Mouse (Mus musculus): ENCODE data around the gene Tm2d3. TPM values are rescaled to one million over a fixed set of nuclear protein-coding genes. Genes with fewer than 3 reads are reported as not detected.

Gene Tm2d3
- polyA plus RNA-seq, 1 experiment from 2014 or later: 86.9 TPM

GRCm38 (mm10) chr7:65737286-65738040 lies 46.5 kb downstream of the Tm2d3 start:
- H3K36me3 ChIP-seq (ENCODE audit: control insufficient read depth, insufficient read depth): no peaks in the 10 kb centered on the region
- 83% methylated on average over 12 of the region's 12 CpGs for WGBS
- no peak overlapping the region for H3K9ac ChIP-seq (replicated peaks; ENCODE audit: low read depth, low read length)
- no peak for ATAC-seq
- no peaks in the 10 kb centered on the region for H3K4me1 ChIP-seq (replicated peaks; ENCODE audit: control insufficient read depth, insufficient read depth, low read length)
- no peaks in the 10 kb centered on the region for H3K27me3 ChIP-seq (replicated peaks; ENCODE audit: control insufficient read depth, insufficient read depth, low read length)
- no peak overlapping the region for H3K4me3 ChIP-seq (replicated peaks; ENCODE audit: low read length)
- H3K9me3 ChIP-seq (ENCODE audit: control insufficient read depth, low read length): no peaks in the 10 kb centered on the region
- H3K4me2 ChIP-seq (ENCODE audit: low read length): no peak overlapping the region
- no peak overlapping the region for H3K27ac ChIP-seq (ENCODE audit: low read length)

GRCm38 (mm10) chr7:65742857-65743256 lies 51.9 kb downstream of the Tm2d3 start:
- no peaks in the 10 kb centered on the region for H3K9me3 ChIP-seq (ENCODE audit: control insufficient read depth, low read length)
- H3K27me3 ChIP-seq (replicated peaks; ENCODE audit: control insufficient read depth, insufficient read depth, low read length): no peaks in the 10 kb centered on the region
- no peak overlapping the region for H3K9ac ChIP-seq (replicated peaks; ENCODE audit: low read depth, low read length)
- H3K4me1 ChIP-seq (replicated peaks; ENCODE audit: control insufficient read depth, insufficient read depth, low read length): no peaks in the 10 kb centered on the region
- no peak overlapping the region for H3K27ac ChIP-seq (ENCODE audit: low read length)
- no peak overlapping the region for H3K4me2 ChIP-seq (ENCODE audit: low read length)
- ATAC-seq: no peak
- WGBS: 92% methylated on average over 8 of the region's 8 CpGs
- no peak overlapping the region for H3K4me3 ChIP-seq (replicated peaks; ENCODE audit: low read length)
- no peaks in the 10 kb centered on the region for H3K36me3 ChIP-seq (ENCODE audit: control insufficient read depth, insufficient read depth)

- Histone ChIP-seq H3K4me2 (ENCODE audit: low read length) (no peak overlapping the region), H3K9me3 (ENCODE audit: control insufficient read depth, low read length) (no peaks in the 10 kb centered on the region), H3K27me3 (replicated peaks; ENCODE audit: control insufficient read depth, insufficient read depth, low read length) (no peaks in the 10 kb centered on the region), H3K27ac (ENCODE audit: low read length) (no peak overlapping the region), H3K36me3 (ENCODE audit: control insufficient read depth, insufficient read depth) (no peaks in the 10 kb centered on the region), H3K4me3 (replicated peaks; ENCODE audit: low read length) (no peak overlapping the region), H3K9ac (replicated peaks; ENCODE audit: low read depth, low read length) (no peak overlapping the region), H3K4me1 (replicated peaks; ENCODE audit: control insufficient read depth, insufficient read depth, low read length) (no peaks in the 10 kb centered on the region)
- no peak for ATAC-seq
- WGBS: 82% methylated on average over 11 of the region's 11 CpGs
Measured at GRCm38 (mm10) chr7:65747990-65748955, 57.3 kb downstream of the Tm2d3 start.

Other genes starting within 250 kb of the Tm2d3 start
- gene Tjp1, start 163.4 kb upstream of the Tm2d3 start, polyA plus RNA-seq (2015; fragmentation: Nextera tagmentation; extraction: Ambion mirVana): 21.9 and 24.2 TPM in 2 replicates
- gene Tarsl2, start 46.3 kb upstream of the Tm2d3 start, polyA plus RNA-seq (2015; fragmentation: Nextera tagmentation; extraction: Ambion mirVana): 14.6 and 16.6 TPM in 2 replicates
- gene Pcsk6, start 170.6 kb downstream of the Tm2d3 start, polyA plus RNA-seq (2015; fragmentation: Nextera tagmentation; extraction: Ambion mirVana): 0.71 and 0.90 TPM in 2 replicates

All from forebrain, embryonic 16.5 days (tissue).